Mouse (Mus musculus): ENCODE measurements around the gene Abl1. TPM values are rescaled to one million over a fixed set of nuclear protein-coding genes. Genes with fewer than 3 reads are reported as not detected.
"Not testable (repeated sequence)": the region's sequence is repeated elsewhere in the genome, so short reads cannot be mapped to it uniquely, and the experiment has no call there.

The Abl1 gene
- polyA plus RNA-seq, 1 experiment from 2014 or later, result 19.6 TPM

DNA sequence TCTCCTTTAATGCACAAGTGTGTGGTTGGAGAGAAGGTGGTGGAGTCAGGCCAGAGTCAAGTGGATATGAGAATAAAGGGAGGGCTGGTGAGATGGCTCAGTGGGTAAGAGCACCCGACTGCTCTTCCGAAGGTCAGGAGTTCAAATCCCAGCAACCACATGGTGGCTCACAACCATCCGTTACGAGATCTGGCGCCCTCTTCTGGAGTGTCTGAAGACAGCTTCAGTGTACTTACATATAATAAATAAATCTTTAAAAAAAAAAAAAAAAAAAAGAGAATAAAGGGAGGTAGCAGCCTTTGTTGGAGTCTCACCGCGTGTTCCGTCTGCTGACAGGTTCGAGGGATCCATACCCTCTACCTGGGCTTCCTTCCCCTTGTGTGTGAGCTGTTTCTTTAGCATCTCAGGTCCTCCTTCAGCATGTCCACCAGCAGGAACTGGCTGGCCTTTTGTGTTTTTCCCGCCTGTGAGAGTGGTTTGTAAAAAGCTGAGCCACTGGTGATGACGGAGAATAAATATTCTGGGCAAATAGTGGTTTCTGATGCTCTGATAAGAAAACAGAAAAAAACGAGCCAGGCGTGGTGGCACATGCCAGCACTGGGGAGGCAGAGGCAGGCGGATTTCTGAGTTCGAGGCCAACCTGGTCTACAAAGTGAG is 7.0 kb upstream of the Abl1 start:
- DNase-seq (ENCODE audit: low spot score); H3K27me3 ChIP-seq (replicated peaks; ENCODE audit: control insufficient read depth, insufficient read depth, low read length); ATAC-seq; H3K27ac ChIP-seq (ENCODE audit: low read depth, low read length); H3K4me2 ChIP-seq (ENCODE audit: low read length); H3K4me3 ChIP-seq (ENCODE audit: low read depth, low read length); H3K9ac ChIP-seq (ENCODE audit: low read length); H3K9me3 ChIP-seq (replicated peaks; ENCODE audit: control insufficient read depth, low read length); H3K4me1 ChIP-seq (ENCODE audit: control insufficient read depth, insufficient read depth, low read length): not testable (repeated sequence)
- peaks cover 49% of the 10 kb centered on the region for H3K36me3 ChIP-seq (ENCODE audit: control insufficient read depth, insufficient read depth, low read length)
- WGBS, result 89% methylated on average over 15 of the region's 15 CpGs

DNA sequence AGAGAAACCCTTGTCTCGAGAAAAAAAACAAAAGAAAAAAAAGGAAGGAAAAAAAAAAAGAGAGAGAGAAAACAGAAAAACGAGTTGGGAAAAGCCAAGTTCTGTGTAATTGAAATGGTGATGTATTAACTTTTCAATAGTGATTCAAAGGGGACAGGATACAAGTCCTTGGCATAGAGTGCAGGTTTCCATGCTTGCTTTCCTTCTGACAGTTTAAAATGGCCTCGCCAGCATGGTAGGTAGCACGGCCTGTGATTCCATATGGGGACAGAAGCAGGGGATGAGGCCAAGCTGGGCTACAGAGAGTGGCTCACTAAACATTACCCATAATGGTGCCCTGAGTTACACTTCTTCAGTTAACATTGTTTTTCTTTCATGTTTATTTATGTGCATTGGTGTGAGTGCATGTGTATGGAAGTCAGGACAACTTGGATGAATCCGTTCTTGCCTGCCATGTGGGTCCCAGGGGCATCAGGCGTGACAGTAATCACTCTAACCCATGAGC is 6.4 kb upstream of the Abl1 start:
- Histone ChIP-seq H3K27me3 (replicated peaks; ENCODE audit: control insufficient read depth, insufficient read depth, low read length) (no peaks in the 10 kb centered on the region), H3K4me2 (ENCODE audit: low read length) (no peak overlapping the region), H3K4me3 (ENCODE audit: low read depth, low read length) (no peak overlapping the region), H3K9me3 (replicated peaks; ENCODE audit: control insufficient read depth, low read length) (no peaks in the 10 kb centered on the region), H3K4me1 (ENCODE audit: control insufficient read depth, insufficient read depth, low read length) (no peaks in the 10 kb centered on the region), H3K27ac (ENCODE audit: low read depth, low read length) (no peak overlapping the region), H3K9ac (ENCODE audit: low read length) (no peak overlapping the region), H3K36me3 (ENCODE audit: control insufficient read depth, insufficient read depth, low read length) (peaks cover 43% of the 10 kb centered on the region)
- ATAC-seq (no peak), DNase-seq (ENCODE audit: low spot score) (no peak)
- 87% methylated on average over 6 of the region's 6 CpGs for WGBS

DNA sequence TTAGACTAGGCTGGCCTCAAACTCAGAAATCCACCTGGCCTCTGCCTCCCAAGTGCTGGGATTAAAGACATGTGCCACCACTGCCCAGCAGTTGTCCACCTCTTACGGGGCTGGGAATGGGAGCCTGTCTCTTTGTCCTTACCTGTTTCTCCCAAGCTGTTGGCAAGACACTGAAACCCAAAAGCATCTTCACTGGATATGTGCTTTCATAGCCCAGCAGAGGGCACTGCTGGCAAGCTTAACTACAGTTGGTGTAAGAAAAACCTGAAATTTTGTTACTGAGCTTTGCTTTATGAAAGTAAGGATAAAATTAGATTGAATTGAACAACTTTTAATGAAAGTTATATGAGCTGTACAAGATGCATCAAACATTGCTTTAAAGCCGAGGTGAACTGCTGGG is 4.5 kb upstream of the Abl1 start:
- H3K27ac ChIP-seq (ENCODE audit: low read depth, low read length), result no peak overlapping the region
- no peak overlapping the region for H3K4me3 ChIP-seq (ENCODE audit: low read depth, low read length)
- H3K36me3 ChIP-seq (ENCODE audit: control insufficient read depth, insufficient read depth, low read length), result peaks cover 24% of the 10 kb centered on the region
- DNase-seq (ENCODE audit: low spot score) (peak; percentile 88), ATAC-seq (no peak)
- H3K4me2 ChIP-seq (ENCODE audit: low read length), result no peak overlapping the region
- no peak overlapping the region for H3K9ac ChIP-seq (ENCODE audit: low read length)
- WGBS, result 32% methylated on average over 2 of the region's 2 CpGs
- H3K4me1 ChIP-seq (ENCODE audit: control insufficient read depth, insufficient read depth, low read length), result no peaks in the 10 kb centered on the region
- no peaks in the 10 kb centered on the region for H3K27me3 ChIP-seq (replicated peaks; ENCODE audit: control insufficient read depth, insufficient read depth, low read length)
- H3K9me3 ChIP-seq (replicated peaks; ENCODE audit: control insufficient read depth, low read length), result no peaks in the 10 kb centered on the region

DNA sequence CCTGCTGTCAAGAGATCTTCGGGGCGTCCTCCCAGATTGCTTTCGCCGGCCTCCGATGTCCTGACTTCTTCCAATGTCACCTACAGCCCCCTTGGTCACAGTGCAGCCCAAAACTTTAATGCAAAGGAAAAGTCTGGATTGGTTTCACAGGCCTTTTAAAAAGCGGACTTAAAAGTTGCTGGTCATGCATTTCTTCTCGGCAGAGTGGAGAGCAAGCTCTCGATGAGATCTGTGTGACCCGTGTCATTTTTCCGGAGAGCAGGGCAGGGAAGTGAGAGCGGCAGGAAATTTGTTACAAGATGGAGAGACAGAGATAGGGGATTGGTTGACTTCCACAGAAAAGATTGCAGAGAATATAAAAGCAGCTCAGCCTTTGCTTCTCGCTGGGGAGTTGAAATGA is 869 bp downstream of the Abl1 start:
- Histone ChIP-seq H3K9ac (ENCODE audit: low read length) (peak overlapping the region; percentile 94), H3K4me3 (ENCODE audit: low read depth, low read length) (peak overlapping the region; percentile 85), H3K4me2 (ENCODE audit: low read length) (peak overlapping the region; percentile 94), H3K27me3 (replicated peaks; ENCODE audit: control insufficient read depth, insufficient read depth, low read length) (no peaks in the 10 kb centered on the region), H3K9me3 (replicated peaks; ENCODE audit: control insufficient read depth, low read length) (no peaks in the 10 kb centered on the region), H3K4me1 (ENCODE audit: control insufficient read depth, insufficient read depth, low read length) (peaks cover 20% of the 10 kb centered on the region), H3K36me3 (ENCODE audit: control insufficient read depth, insufficient read depth, low read length) (no peaks in the 10 kb centered on the region), H3K27ac (ENCODE audit: low read depth, low read length) (no peak overlapping the region)
- no peak for ATAC-seq
- WGBS, result under 1% methylated on average over 12 of the region's 12 CpGs
- no peak for DNase-seq (ENCODE audit: low spot score)

DNA sequence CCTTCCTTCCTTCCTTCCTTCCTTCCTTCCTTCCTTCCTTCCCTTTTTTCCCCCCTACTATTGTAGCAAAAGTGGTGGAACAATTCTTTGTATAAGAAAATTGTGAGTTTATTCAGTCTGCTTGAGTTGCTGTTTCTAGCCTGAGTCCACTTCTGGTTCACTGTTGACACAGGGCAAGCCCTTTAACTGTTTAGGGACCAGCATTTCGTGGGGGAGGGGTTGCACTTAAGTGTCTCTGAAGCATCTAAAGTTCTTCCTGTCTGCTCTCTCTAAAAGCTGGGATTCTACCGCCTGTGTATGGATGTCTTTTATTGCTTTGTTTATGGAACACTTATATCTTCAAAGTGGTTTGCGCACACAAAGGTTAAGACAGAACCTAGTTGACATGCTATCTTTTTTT is 1.9 kb downstream of the Abl1 start:
- no peak for DNase-seq (ENCODE audit: low spot score)
- Histone ChIP-seq H3K27ac (ENCODE audit: low read depth, low read length) (no peak overlapping the region), H3K27me3 (replicated peaks; ENCODE audit: control insufficient read depth, insufficient read depth, low read length) (no peaks in the 10 kb centered on the region), H3K9me3 (replicated peaks; ENCODE audit: control insufficient read depth, low read length) (no peaks in the 10 kb centered on the region), H3K4me2 (ENCODE audit: low read length) (peak overlapping the region; percentile 94), H3K36me3 (ENCODE audit: control insufficient read depth, insufficient read depth, low read length) (no peaks in the 10 kb centered on the region), H3K4me3 (ENCODE audit: low read depth, low read length) (peak overlapping the region; percentile 85), H3K4me1 (ENCODE audit: control insufficient read depth, insufficient read depth, low read length) (peaks cover 20% of the 10 kb centered on the region), H3K9ac (ENCODE audit: low read length) (peak overlapping the region; percentile 94; the same call in 1 of the 2 replicates)
- ATAC-seq, result no peak
- WGBS, result 60% methylated on average over 3 of the region's 3 CpGs

DNA sequence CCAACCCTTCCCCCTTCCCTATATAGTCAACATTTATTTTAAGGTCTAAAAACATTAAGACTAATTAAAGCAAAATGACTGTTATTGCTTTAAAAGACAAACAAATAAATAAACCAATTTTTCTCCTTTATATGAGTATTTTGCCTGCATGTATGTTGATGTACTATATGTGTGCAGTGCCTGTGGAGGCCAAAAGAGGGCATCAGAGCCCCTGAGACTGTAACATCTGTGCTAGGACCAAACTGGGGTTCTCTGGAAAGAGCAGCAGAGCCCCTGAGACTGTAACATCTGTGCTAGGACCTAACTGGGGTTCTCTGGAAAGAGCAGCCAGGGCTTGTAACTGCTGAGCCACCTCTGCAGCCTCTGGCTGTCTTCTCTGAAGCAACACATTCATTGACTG is 10.0 kb downstream of the Abl1 start:
- no peaks in the 10 kb centered on the region for H3K27me3 ChIP-seq (replicated peaks; ENCODE audit: control insufficient read depth, insufficient read depth, low read length)
- no peak for DNase-seq (ENCODE audit: low spot score)
- no peak overlapping the region for H3K27ac ChIP-seq (ENCODE audit: low read depth, low read length)
- no peak for ATAC-seq
- H3K4me2 ChIP-seq (ENCODE audit: low read length), result no peak overlapping the region
- H3K4me1 ChIP-seq (ENCODE audit: control insufficient read depth, insufficient read depth, low read length), result no peaks in the 10 kb centered on the region
- H3K9ac ChIP-seq (ENCODE audit: low read length), result no peak overlapping the region
- no peak overlapping the region for H3K4me3 ChIP-seq (ENCODE audit: low read depth, low read length)
- peaks cover 17% of the 10 kb centered on the region for H3K36me3 ChIP-seq (ENCODE audit: control insufficient read depth, insufficient read depth, low read length)
- no peaks in the 10 kb centered on the region for H3K9me3 ChIP-seq (replicated peaks; ENCODE audit: control insufficient read depth, low read length)

DNA sequence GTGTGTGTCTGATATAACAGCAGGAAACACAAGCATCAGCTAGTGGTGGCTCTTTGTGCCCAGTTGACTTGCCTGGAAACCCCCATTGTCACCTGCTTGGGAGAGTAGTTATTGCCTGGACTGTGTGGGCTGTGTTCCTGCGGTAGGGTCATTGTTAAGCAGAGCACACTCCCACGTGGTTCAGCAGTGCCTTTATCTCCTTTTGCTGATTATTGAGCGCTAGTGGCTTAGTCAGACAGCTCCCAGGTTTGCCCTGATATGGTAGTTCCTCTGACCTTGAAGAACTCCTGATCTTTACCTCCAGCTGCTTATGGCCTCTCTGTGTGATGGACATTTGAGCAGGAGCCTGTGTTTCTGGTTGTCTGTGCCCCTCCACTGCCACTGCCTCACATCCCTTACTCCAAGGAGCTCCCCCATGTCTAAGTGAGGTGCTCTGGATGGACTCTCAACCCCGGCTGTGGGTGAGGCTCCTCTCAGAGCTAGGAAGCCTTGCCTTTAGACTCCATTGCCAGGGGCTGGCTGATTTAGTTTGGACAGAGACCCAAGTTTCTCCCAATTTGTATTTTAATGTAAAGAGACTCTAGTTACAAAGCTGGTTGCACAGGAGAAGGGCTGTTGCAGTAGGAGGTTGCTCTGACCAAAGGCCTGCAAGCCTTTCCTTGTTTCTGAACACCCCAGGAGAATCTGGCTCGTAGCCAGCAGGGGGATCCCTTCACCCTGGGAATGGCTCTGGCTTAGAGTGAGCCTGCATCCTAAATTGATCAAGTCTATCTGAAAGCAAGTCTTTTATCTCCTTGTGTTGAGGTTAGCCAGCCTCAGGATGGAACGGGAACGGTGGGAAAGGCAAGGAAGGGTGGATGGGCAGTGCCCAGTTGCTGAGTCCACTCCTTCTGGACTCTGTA is 12.6 kb downstream of the Abl1 start:
- Histone ChIP-seq H3K36me3 (ENCODE audit: control insufficient read depth, insufficient read depth, low read length) (peaks cover 15% of the 10 kb centered on the region), H3K4me2 (ENCODE audit: low read length) (no peak overlapping the region), H3K9ac (ENCODE audit: low read length) (no peak overlapping the region), H3K27ac (ENCODE audit: low read depth, low read length) (no peak overlapping the region), H3K4me1 (ENCODE audit: control insufficient read depth, insufficient read depth, low read length) (no peaks in the 10 kb centered on the region), H3K9me3 (replicated peaks; ENCODE audit: control insufficient read depth, low read length) (no peaks in the 10 kb centered on the region), H3K27me3 (replicated peaks; ENCODE audit: control insufficient read depth, insufficient read depth, low read length) (no peaks in the 10 kb centered on the region), H3K4me3 (ENCODE audit: low read depth, low read length) (no peak overlapping the region)
- WGBS, result 49% methylated on average over 7 of the region's 7 CpGs
- DNase-seq (ENCODE audit: low spot score) (peak; percentile 44), ATAC-seq (no peak)

DNA sequence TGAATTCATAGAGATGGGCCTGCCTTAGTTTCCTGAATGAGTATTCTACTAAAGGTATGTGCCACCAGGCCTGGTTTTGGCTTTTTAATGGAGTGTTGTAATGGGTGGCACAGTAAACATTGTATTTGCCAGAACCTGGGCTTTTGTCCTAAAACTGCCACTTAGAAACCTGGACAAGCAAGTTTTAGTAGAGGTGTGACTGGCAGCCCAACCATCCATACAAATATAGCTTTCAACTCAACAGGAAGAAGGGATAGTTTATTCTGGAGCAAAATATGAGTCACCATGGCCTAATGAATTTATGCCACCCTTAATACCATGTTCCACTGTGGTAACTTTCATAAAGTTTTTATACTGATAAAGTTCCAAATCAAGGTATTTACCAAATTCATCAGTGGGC is 15.1 kb downstream of the Abl1 start:
- Histone ChIP-seq H3K27ac (ENCODE audit: low read depth, low read length) (no peak overlapping the region), H3K4me1 (ENCODE audit: control insufficient read depth, insufficient read depth, low read length) (no peaks in the 10 kb centered on the region), H3K9ac (ENCODE audit: low read length) (no peak overlapping the region), H3K36me3 (ENCODE audit: control insufficient read depth, insufficient read depth, low read length) (peaks cover 5% of the 10 kb centered on the region; the same call in 1 of the 2 replicates), H3K4me2 (ENCODE audit: low read length) (no peak overlapping the region), H3K4me3 (ENCODE audit: low read depth, low read length) (no peak overlapping the region), H3K27me3 (replicated peaks; ENCODE audit: control insufficient read depth, insufficient read depth, low read length) (no peaks in the 10 kb centered on the region), H3K9me3 (replicated peaks; ENCODE audit: control insufficient read depth, low read length) (no peaks in the 10 kb centered on the region)
- ATAC-seq (no peak), DNase-seq (ENCODE audit: low spot score) (no peak)

DNA sequence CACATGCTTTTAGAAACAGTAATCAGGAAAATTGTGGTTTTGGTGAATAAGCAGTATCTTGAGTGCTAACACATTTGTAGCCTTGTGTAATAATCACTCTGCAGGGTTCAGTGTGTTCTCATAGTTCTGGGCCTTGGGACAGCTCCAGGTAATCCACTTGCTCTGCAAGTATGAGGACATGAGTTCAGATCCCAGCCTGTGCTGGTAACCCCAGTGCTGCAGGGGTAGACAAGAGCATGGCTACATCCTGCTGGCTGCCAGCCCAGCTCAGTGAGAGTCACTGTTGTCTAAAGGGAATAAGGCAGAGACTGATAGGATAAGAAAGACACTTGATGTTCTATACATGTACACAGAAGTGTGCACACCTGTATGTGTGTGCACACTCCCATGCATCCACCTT is 17.7 kb downstream of the Abl1 start:
- H3K4me1 ChIP-seq (ENCODE audit: control insufficient read depth, insufficient read depth, low read length), result no peaks in the 10 kb centered on the region
- H3K4me2 ChIP-seq (ENCODE audit: low read length), result no peak overlapping the region
- DNase-seq (ENCODE audit: low spot score) (no peak), ATAC-seq (no peak)
- no peak overlapping the region for H3K4me3 ChIP-seq (ENCODE audit: low read depth, low read length)
- no peaks in the 10 kb centered on the region for H3K36me3 ChIP-seq (ENCODE audit: control insufficient read depth, insufficient read depth, low read length)
- no peak overlapping the region for H3K9ac ChIP-seq (ENCODE audit: low read length)
- H3K27me3 ChIP-seq (replicated peaks; ENCODE audit: control insufficient read depth, insufficient read depth, low read length), result no peaks in the 10 kb centered on the region
- H3K27ac ChIP-seq (ENCODE audit: low read depth, low read length), result no peak overlapping the region
- no peaks in the 10 kb centered on the region for H3K9me3 ChIP-seq (replicated peaks; ENCODE audit: control insufficient read depth, low read length)
